ENCODE assay signal across 13 mouse cellular contexts in the genomic region with DNA sequence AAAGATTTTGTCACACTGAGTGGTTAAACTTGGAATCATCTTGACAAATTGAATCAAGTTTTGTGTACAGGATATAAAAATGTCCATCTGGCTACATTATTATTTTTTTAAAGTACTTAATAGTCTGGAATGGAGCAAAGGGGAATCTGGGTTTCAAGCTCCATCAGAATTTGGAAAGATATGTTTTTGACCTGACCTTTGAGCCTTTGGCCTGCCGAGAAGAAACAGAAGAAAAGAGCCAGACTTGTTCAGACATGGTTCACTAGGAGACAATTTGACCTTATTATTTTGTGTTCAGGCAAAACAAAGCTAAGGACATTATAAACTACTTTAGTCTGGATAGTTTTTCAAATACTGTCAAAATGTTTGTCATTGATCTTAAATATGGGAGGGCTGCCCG.
"Had no signal": no experiment of that assay in that cellular context is flagged by ENCODE, and none has a peak within 500 bp of the region (broad histone marks: within the 10 kb centered on the region; RNA-seq: fewer than 3 reads in every experiment).

No protein-coding gene starts in this region.

- H3K9me3 ChIP-seq: limb, embryonic 10.5 days; liver, embryonic 12.5 days; lung, embryonic 15.5 days; midbrain, embryonic 15.5 days; neural tube, embryonic 12.5 days had no signal

- H3K4me2 ChIP-seq: liver, embryonic 12.5 days; lung, embryonic 15.5 days; midbrain, embryonic 11.5 days; midbrain, embryonic 15.5 days; neural tube, embryonic 12.5 days had no signal

- H3K36me3 ChIP-seq: limb, embryonic 10.5 days; liver, embryonic 12.5 days; lung, embryonic 15.5 days; midbrain, embryonic 15.5 days; neural tube, embryonic 12.5 days had no signal

- H3K27ac ChIP-seq: left cerebral cortex, adult 2 months; limb, embryonic 10.5 days; liver, embryonic 12.5 days; lung, embryonic 15.5 days; macrophage; midbrain, embryonic 15.5 days; neural tube, embryonic 12.5 days had no signal

- H3K4me3 ChIP-seq: left cerebral cortex, adult 2 months; limb, embryonic 10.5 days; liver, embryonic 12.5 days; lung, embryonic 15.5 days; megakaryocyte, embryonic 14.5 days; midbrain, embryonic 15.5 days; neural tube, embryonic 12.5 days had no signal

- H3K4me1 ChIP-seq: limb, embryonic 10.5 days; liver, embryonic 12.5 days; lung, embryonic 15.5 days; megakaryocyte, embryonic 14.5 days; midbrain, embryonic 15.5 days; neural tube, embryonic 12.5 days had no signal

- H3K9ac ChIP-seq: liver, embryonic 12.5 days; lung, embryonic 15.5 days; midbrain, embryonic 15.5 days; neural tube, embryonic 12.5 days had no signal

- DNase-seq: lung, postnatal 14 days; spleen, adult 18-20 months; thymus, adult 18-20 months; thymus, postnatal 14 days had no signal

- H3K27me3 ChIP-seq: liver, embryonic 12.5 days; lung, embryonic 15.5 days; megakaryocyte, embryonic 14.5 days; midbrain, embryonic 15.5 days; neural tube, embryonic 12.5 days had no signal

- ATAC-seq: liver, embryonic 12.5 days; midbrain, embryonic 15.5 days had no signal
